Mouse (Mus musculus): ENCODE results near the gene Msi2. TPM values are rescaled to one million over a fixed set of nuclear protein-coding genes. Genes with fewer than 3 reads are reported as not detected.

Gene Msi2
- polyA plus RNA-seq, 1 experiment, result 14.2 TPM

DNA sequence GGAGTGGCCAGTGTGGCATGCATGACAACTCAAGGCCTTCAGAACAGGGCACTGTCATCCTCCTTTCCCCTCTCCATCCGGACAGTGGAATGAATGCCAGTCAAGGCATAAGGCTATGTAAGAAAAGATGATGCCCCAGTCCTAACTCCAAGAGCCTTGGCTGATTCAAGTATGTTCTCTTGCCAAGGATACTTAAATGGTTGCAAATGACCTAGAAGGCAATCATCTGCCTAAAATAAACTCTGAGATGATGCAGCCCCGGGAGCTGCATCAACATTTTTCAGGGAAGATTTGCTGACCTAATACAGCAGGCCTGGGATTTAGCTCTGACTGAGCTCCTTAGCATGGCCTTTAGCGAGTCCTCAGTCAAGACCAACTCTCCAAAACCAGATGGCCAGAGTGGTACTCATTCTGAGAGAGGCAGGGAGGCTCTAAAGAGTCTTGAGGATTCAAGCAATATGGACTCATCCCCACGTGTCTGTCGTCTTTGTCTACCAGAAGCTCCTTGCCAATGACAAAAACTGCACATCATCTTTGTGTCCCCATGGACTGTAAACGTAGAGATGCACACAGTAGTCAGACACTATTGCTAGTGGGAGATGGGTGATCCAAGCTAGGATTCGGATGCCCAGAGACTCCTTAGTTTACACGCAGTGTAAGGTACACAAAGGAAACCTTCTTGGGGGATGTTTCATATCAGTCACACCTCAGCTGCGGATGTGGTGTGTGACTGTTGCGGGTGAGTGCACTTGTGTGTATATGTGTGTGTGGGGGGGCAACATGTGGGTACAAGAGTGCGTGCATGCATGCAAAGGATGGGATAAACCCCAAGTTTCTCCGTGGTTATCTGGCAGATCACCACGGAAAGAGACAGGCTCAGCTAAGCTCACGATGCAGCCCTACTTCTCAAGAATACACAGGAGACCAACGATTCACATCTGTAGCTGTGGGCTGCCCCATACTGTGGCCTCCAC is 176.4 kb downstream of the Msi2 start:
- 73% methylated on average over 15 of the region's 15 CpGs for WGBS
- Histone ChIP-seq H3K36me3 (ENCODE audit: control insufficient read depth, insufficient read depth, low read length) (no peaks in the 10 kb centered on the region), H3K4me3 (ENCODE audit: extremely low read depth, insufficient read depth, insufficient read length) (no peak overlapping the region), H3K27ac (ENCODE audit: insufficient read depth, low read length) (no peak overlapping the region), H3K4me1 (ENCODE audit: control insufficient read depth, insufficient read depth, insufficient read length) (peaks cover 8% of the 10 kb centered on the region; the same call in 1 of the 2 replicates), H3K27me3 (ENCODE audit: control insufficient read depth, insufficient read depth, low read length) (no peaks in the 10 kb centered on the region)
- DNase-seq (ENCODE audit: low read depth in 1 of 2, low spot score in 2 of 2), result no peak
- no peak for TF ChIP-seq POLR2A (IDR thresholded peaks at IDR 0.05; ENCODE audit: low read depth, low read length)

DNA sequence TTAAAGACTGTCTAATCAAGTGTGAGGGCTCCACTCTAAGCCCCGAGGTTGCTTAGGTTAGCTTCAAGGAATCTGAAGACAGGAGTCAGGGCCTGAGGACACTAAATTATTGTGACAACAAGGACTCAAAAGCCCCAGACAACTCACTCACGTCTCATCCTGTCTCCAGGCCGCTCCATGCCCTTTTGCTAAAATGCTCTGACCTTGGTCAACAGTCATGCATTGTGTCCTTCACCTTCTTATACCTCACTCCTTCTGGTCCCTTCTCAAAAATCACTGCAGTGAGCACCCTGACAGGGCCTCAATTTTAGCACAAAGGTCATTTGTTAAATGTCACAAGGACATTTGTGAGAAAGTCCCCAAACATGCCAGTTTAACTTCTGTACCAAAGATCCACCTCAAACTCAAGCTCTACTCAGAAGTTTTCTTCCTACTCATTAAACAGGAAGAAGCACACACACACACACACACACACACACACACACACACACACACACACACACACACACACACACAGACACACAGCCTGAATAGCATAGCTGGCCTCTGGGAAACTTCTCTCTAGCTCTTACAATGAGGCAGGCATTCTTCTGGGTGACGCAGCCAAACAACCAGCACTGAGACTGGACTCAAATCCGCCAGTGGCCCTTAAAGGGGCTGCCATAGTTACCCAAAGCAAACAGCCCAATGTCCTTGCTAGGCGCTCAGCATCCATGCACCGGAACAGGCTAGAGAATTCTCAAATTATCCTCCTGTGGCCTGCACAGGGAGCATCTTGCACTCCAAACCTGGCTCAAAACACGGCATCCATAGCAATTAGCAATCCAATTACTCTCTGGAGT is 178.5 kb downstream of the Msi2 start:
- no peak for TF ChIP-seq POLR2A (IDR thresholded peaks at IDR 0.05; ENCODE audit: low read depth, low read length)
- Histone ChIP-seq H3K36me3 (ENCODE audit: control insufficient read depth, insufficient read depth, low read length) (no peaks in the 10 kb centered on the region), H3K27me3 (ENCODE audit: control insufficient read depth, insufficient read depth, low read length) (no peaks in the 10 kb centered on the region), H3K4me1 (ENCODE audit: control insufficient read depth, insufficient read depth, insufficient read length) (peaks cover 8% of the 10 kb centered on the region; the same call in 1 of the 2 replicates), H3K27ac (ENCODE audit: insufficient read depth, low read length) (0 out of 2 replicates have a peak overlapping the region, but pooled peaks have one; percentile 9), H3K4me3 (ENCODE audit: extremely low read depth, insufficient read depth, insufficient read length) (no peak overlapping the region)
- 88% methylated on average over 8 of the region's 8 CpGs for WGBS
- DNase-seq (ENCODE audit: low read depth in 1 of 2, low spot score in 2 of 2), result no peak

GRCm38 (mm10) chr11:88538710-88539340 is 179.5 kb downstream of the Msi2 start:
- TF ChIP-seq CTCF (IDR thresholded peaks at IDR 0.05; ENCODE audit: extremely low read depth, insufficient read depth, insufficient read length, insufficient replicate concordance) (no peak), POLR2A (IDR thresholded peaks at IDR 0.05; ENCODE audit: low read depth, low read length) (no peak)
- no peaks in the 10 kb centered on the region for H3K36me3 ChIP-seq (ENCODE audit: control insufficient read depth, insufficient read depth, low read length)
- H3K27ac ChIP-seq (ENCODE audit: insufficient read depth, low read length), result no peak overlapping the region
- no peak for DNase-seq (ENCODE audit: low read depth in 1 of 2, low spot score in 2 of 2)
- H3K27me3 ChIP-seq (ENCODE audit: control insufficient read depth, insufficient read depth, low read length), result no peaks in the 10 kb centered on the region
- H3K4me1 ChIP-seq (ENCODE audit: control insufficient read depth, insufficient read depth, insufficient read length), result peaks cover 8% of the 10 kb centered on the region; the same call in 1 of the 2 replicates
- WGBS, result 90% methylated on average over 13 of the region's 13 CpGs
- no peak overlapping the region for H3K4me3 ChIP-seq (ENCODE audit: extremely low read depth, insufficient read depth, insufficient read length)

DNA sequence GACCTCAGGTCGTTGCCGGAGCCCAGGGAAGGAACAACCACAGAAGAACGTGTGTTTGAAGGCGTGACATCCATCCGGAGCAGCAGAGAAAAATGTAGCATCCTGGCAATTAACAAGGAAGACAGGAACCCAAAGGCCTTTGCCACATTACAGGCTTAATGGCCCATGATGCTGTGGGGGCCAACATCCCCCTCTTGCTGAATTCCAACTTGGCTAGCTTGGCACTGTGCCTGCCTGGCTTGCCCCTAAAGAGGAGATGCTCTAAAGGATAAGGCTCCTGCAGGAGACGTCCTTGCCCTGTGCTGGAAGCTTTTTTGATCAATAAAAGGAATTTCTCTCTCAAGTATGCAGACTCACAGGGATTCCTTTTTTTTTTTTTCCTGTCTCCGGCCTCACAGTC is 181.0 kb downstream of the Msi2 start:
- no peak overlapping the region for H3K27ac ChIP-seq (ENCODE audit: insufficient read depth, low read length)
- WGBS, result 89% methylated on average over 7 of the region's 7 CpGs
- no peak overlapping the region for H3K4me3 ChIP-seq (ENCODE audit: extremely low read depth, insufficient read depth, insufficient read length)
- no peak for DNase-seq (ENCODE audit: low read depth in 1 of 2, low spot score in 2 of 2)
- no peaks in the 10 kb centered on the region for H3K36me3 ChIP-seq (ENCODE audit: control insufficient read depth, insufficient read depth, low read length)
- TF ChIP-seq CTCF (IDR thresholded peaks at IDR 0.05; ENCODE audit: extremely low read depth, insufficient read depth, insufficient read length, insufficient replicate concordance), result no peak
- no peak for TF ChIP-seq POLR2A (IDR thresholded peaks at IDR 0.05; ENCODE audit: low read depth, low read length)
- H3K4me1 ChIP-seq (ENCODE audit: control insufficient read depth, insufficient read depth, insufficient read length), result peaks cover 2% of the 10 kb centered on the region; the same call in 1 of the 2 replicates
- no peaks in the 10 kb centered on the region for H3K27me3 ChIP-seq (ENCODE audit: control insufficient read depth, insufficient read depth, low read length)

GRCm38 (mm10) chr11:88536861-88537260 is 181.5 kb downstream of the Msi2 start:
- Histone ChIP-seq H3K27me3 (ENCODE audit: control insufficient read depth, insufficient read depth, low read length) (no peaks in the 10 kb centered on the region), H3K4me1 (ENCODE audit: control insufficient read depth, insufficient read depth, insufficient read length) (peaks cover 2% of the 10 kb centered on the region; the same call in 1 of the 2 replicates), H3K27ac (ENCODE audit: insufficient read depth, low read length) (no peak overlapping the region), H3K36me3 (ENCODE audit: control insufficient read depth, insufficient read depth, low read length) (no peaks in the 10 kb centered on the region), H3K4me3 (ENCODE audit: extremely low read depth, insufficient read depth, insufficient read length) (no peak overlapping the region)
- WGBS, result 87% methylated on average over 2 of the region's 2 CpGs
- DNase-seq (ENCODE audit: low read depth in 1 of 2, low spot score in 2 of 2), result no peak
- TF ChIP-seq POLR2A (IDR thresholded peaks at IDR 0.05; ENCODE audit: low read depth, low read length) (no peak), CTCF (IDR thresholded peaks at IDR 0.05; ENCODE audit: extremely low read depth, insufficient read depth, insufficient read length, insufficient replicate concordance) (no peak)

DNA sequence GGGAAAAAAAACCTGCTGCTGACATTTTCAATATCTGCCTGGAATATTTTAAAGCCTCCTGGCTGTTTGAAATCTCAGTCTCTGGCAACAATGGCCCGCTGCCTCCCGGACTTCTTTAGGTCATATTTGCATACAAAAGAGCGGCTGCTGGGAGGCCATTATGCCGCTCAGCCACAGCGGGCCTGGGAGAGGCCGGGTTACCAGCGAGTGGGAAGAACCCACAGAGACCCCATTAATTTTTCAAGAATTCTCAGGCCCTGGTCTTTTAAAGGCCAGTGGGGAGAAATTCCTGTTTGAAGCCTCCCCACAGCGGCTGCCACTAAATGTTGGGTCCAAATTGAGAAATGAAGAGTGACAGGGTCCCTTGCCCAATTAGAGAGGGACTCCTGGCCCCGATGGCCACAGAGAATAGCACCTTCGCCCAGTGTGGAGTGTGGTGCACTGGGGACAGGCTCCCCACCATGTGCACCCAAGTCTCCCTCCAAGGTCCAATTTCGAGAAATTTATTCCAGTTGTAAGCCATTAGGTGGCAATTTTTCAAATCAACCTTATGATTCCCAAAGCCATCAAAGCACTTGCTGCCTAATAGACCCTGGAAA is 183.9 kb downstream of the Msi2 start:
- Histone ChIP-seq H3K36me3 (ENCODE audit: control insufficient read depth, insufficient read depth, low read length) (no peaks in the 10 kb centered on the region), H3K4me3 (ENCODE audit: extremely low read depth, insufficient read depth, insufficient read length) (no peak overlapping the region), H3K4me1 (ENCODE audit: control insufficient read depth, insufficient read depth, insufficient read length) (no peaks in the 10 kb centered on the region), H3K27ac (ENCODE audit: insufficient read depth, low read length) (no peak overlapping the region), H3K27me3 (ENCODE audit: control insufficient read depth, insufficient read depth, low read length) (no peaks in the 10 kb centered on the region)
- TF ChIP-seq CTCF (IDR thresholded peaks at IDR 0.05; ENCODE audit: extremely low read depth, insufficient read depth, insufficient read length, insufficient replicate concordance) (no peak), POLR2A (IDR thresholded peaks at IDR 0.05; ENCODE audit: low read depth, low read length) (no peak)
- DNase-seq (ENCODE audit: low read depth in 1 of 2, low spot score in 2 of 2), result no peak
- 89% methylated on average over 11 of the region's 11 CpGs for WGBS
